Comparison of ENCODE assay signal across 12 mouse cellular contexts in genomic region chr3:57429486-57429885, GRCm38 (mm10). TPM values are rescaled to one million over a fixed set of nuclear protein-coding genes. Genes with fewer than 3 reads are reported as not detected.
DNase-seq lines count a peak whose midpoint lies in the region; ATAC-seq and TF ChIP-seq lines count a peak whose summit lies in the region.
"Had no signal": no experiment of that assay in that cellular context is flagged by ENCODE, and none has a peak within 500 bp of the region (broad histone marks: within the 10 kb centered on the region; RNA-seq: fewer than 3 reads in every experiment).

No protein-coding gene starts in this region.

- intact Hi-C loops in left cerebral cortex, postnatal 14 days (cut with DNase I), result loop anchor here (5.0 kb wide), 1 partner anchor 162 kb away; no protein-coding TSS in a partner anchor

- no peak overlapping the region for H3K4me3 ChIP-seq in hindbrain, postnatal 0 days (ENCODE audit: low read length)
- H3K4me3 ChIP-seq in hindbrain, embryonic 11.5 days (ENCODE audit: low read depth, low read length), result no peak overlapping the region
- H3K4me3 ChIP-seq in heart, embryonic 15.5 days, result no peak overlapping the region
- no peak overlapping the region for H3K4me3 ChIP-seq in lung, adult 2 months (replicated peaks; ENCODE audit: extremely low read depth, low read depth, low read length)
- no peak overlapping the region for H3K4me3 ChIP-seq in neural tube, embryonic 15.5 days (replicated peaks)
- H3K4me3 ChIP-seq: forebrain, embryonic 13.5 days; liver, embryonic 15.5 days had no signal

- no peaks in the 10 kb centered on the region for H3K9me3 ChIP-seq in hindbrain, postnatal 0 days (ENCODE audit: low read length)
- H3K9me3 ChIP-seq in hindbrain, embryonic 11.5 days (ENCODE audit: control insufficient read depth, low read length), result no peaks in the 10 kb centered on the region
- H3K9me3 ChIP-seq in heart, embryonic 15.5 days (replicated peaks), result no peaks in the 10 kb centered on the region
- H3K9me3 ChIP-seq in neural tube, embryonic 15.5 days (replicated peaks), result no peaks in the 10 kb centered on the region
- H3K9me3 ChIP-seq: forebrain, embryonic 13.5 days; liver, embryonic 15.5 days had no signal

- no peaks in the 10 kb centered on the region for H3K27me3 ChIP-seq in hindbrain, postnatal 0 days (ENCODE audit: insufficient read depth, low read length)
- H3K27me3 ChIP-seq in hindbrain, embryonic 11.5 days (ENCODE audit: control insufficient read depth, insufficient read depth, low read length), result no peaks in the 10 kb centered on the region
- no peaks in the 10 kb centered on the region for H3K27me3 ChIP-seq in heart, embryonic 15.5 days
- H3K27me3 ChIP-seq in neural tube, embryonic 15.5 days (replicated peaks), result no peaks in the 10 kb centered on the region
- H3K27me3 ChIP-seq: forebrain, embryonic 13.5 days; liver, embryonic 15.5 days had no signal

- H3K27ac ChIP-seq in hindbrain, postnatal 0 days, result no peak overlapping the region
- no peak overlapping the region for H3K27ac ChIP-seq in hindbrain, embryonic 11.5 days (ENCODE audit: low read depth, low read length)
- peak overlapping the region; percentile 59 for H3K27ac ChIP-seq in heart, embryonic 15.5 days
- no peak overlapping the region for H3K27ac ChIP-seq in neural tube, embryonic 15.5 days (replicated peaks)
- H3K27ac ChIP-seq: forebrain, embryonic 13.5 days; liver, embryonic 15.5 days had no signal

- TF ChIP-seq CTCF in hindbrain, postnatal 0 days (IDR thresholded peaks at IDR 0.05; ENCODE audit: low read depth), result peak; percentile 32; the same call in 1 of the 2 replicates
- no peak; the same call in 1 of the 2 replicates for TF ChIP-seq CTCF in lung, adult 2 months (IDR thresholded peaks at IDR 0.05; ENCODE audit: insufficient read depth, low read length)

- no peak overlapping the region for H3K9ac ChIP-seq in hindbrain, postnatal 0 days (replicated peaks; ENCODE audit: low read length)
- H3K9ac ChIP-seq in hindbrain, embryonic 11.5 days (ENCODE audit: low read depth, low read length), result no peak overlapping the region
- no peak overlapping the region for H3K9ac ChIP-seq in heart, embryonic 15.5 days
- H3K9ac ChIP-seq in neural tube, embryonic 15.5 days (replicated peaks), result no peak overlapping the region
- H3K9ac ChIP-seq: forebrain, embryonic 13.5 days; liver, embryonic 15.5 days had no signal

- no peak for DNase-seq in hindbrain, postnatal 0 days (ENCODE audit: low spot score)
- DNase-seq in hindbrain, embryonic 11.5 days (ENCODE audit: low spot score), result no peak
- peak; percentile 14 for DNase-seq in ES-CJ7 (ENCODE audit: low read depth, low spot score)
- DNase-seq in lung, adult 2 months, result peak; percentile 35
- no peak for DNase-seq in layer of hippocampus, postnatal 14 days (ENCODE audit: low spot score in 2 of 2)
- DNase-seq in left cerebral cortex, postnatal 14 days (ENCODE audit: low spot score in 2 of 2), result no peak

- 85% methylated on average over 4 of the region's 4 CpGs for WGBS in hindbrain, postnatal 0 days
- 77% methylated on average over 4 of the region's 4 CpGs for WGBS in hindbrain, embryonic 11.5 days
- 63% methylated on average over 4 of the region's 4 CpGs for WGBS in heart, embryonic 15.5 days
- 46% methylated on average over 4 of the region's 4 CpGs for WGBS in lung, adult 2 months
- WGBS in neural tube, embryonic 15.5 days, result 72% methylated on average over 4 of the region's 4 CpGs

- no peak for TF ChIP-seq POLR2A in lung, adult 2 months (IDR thresholded peaks at IDR 0.05; ENCODE audit: borderline replicate concordance, extremely low read depth, low read depth, low read length)

- ATAC-seq in hindbrain, postnatal 0 days, result no peak
- ATAC-seq in hindbrain, embryonic 11.5 days (ENCODE audit: low FRiP score), result no peak
- no peak for ATAC-seq in heart, embryonic 15.5 days (replicated peaks; ENCODE audit: insufficient number of reproducible peaks, insufficient read depth, low FRiP score, low read depth)
- no peak for ATAC-seq in neural tube, embryonic 15.5 days (ENCODE audit: low FRiP score)
- ATAC-seq: forebrain, embryonic 13.5 days had no signal

- no peak overlapping the region for H3K4me2 ChIP-seq in hindbrain, postnatal 0 days (ENCODE audit: low read depth, low read length)
- H3K4me2 ChIP-seq in hindbrain, embryonic 11.5 days (replicated peaks; ENCODE audit: low read depth, low read length), result no peak overlapping the region
- no peak overlapping the region for H3K4me2 ChIP-seq in heart, embryonic 15.5 days
- no peak overlapping the region for H3K4me2 ChIP-seq in neural tube, embryonic 15.5 days
- H3K4me2 ChIP-seq: forebrain, embryonic 13.5 days; liver, embryonic 15.5 days had no signal

- no peaks in the 10 kb centered on the region for H3K36me3 ChIP-seq in hindbrain, postnatal 0 days (ENCODE audit: insufficient read depth, low read length)
- H3K36me3 ChIP-seq in hindbrain, embryonic 11.5 days (ENCODE audit: control insufficient read depth, insufficient read depth, low read length), result no peaks in the 10 kb centered on the region
- H3K36me3 ChIP-seq in heart, embryonic 15.5 days, result no peaks in the 10 kb centered on the region
- H3K36me3 ChIP-seq in neural tube, embryonic 15.5 days, result no peaks in the 10 kb centered on the region
- H3K36me3 ChIP-seq: liver, embryonic 15.5 days had no signal

- no peaks in the 10 kb centered on the region for H3K4me1 ChIP-seq in hindbrain, postnatal 0 days (ENCODE audit: insufficient read depth, low read length)
- H3K4me1 ChIP-seq in hindbrain, embryonic 11.5 days (replicated peaks; ENCODE audit: control insufficient read depth, insufficient read depth, low read length), result no peaks in the 10 kb centered on the region
- H3K4me1 ChIP-seq in heart, embryonic 15.5 days (replicated peaks), result peaks cover 43% of the 10 kb centered on the region
- peaks cover 3% of the 10 kb centered on the region; the same call in 1 of the 2 replicates for H3K4me1 ChIP-seq in lung, adult 2 months (ENCODE audit: control insufficient read depth, insufficient read depth, low read length)
- peaks cover 10% of the 10 kb centered on the region for H3K4me1 ChIP-seq in neural tube, embryonic 15.5 days
- H3K4me1 ChIP-seq: forebrain, embryonic 13.5 days; liver, embryonic 15.5 days had no signal

RNA-seq across cellular contexts. Expression of gene Tm4sf4, which starts 4.4 kb away (rescaled TPM):
- total RNA-seq in hindbrain, postnatal 0 days (2014; rRNA removed), result 0.43 TPM in 1 of 2 replicates, not detected in the other
- polyA plus RNA-seq in hindbrain, postnatal 0 days (2015; fragmentation: Nextera tagmentation; extraction: Ambion mirVana), result 0.19 and 0.23 TPM in 2 replicates
- polyA plus RNA-seq in hindbrain, embryonic 11.5 days (2014; fragmentation: Nextera tagmentation; extraction: Ambion mirVana), result 0.20 TPM in 1 of 2 replicates, not detected in the other
- 0.86 and 1.2 TPM in 2 replicates for polyA plus RNA-seq in heart, embryonic 15.5 days (2015; fragmentation: Nextera tagmentation; extraction: Ambion mirVana)
- 0.07 TPM in 1 of 2 replicates, not detected in the other for polyA plus RNA-seq in lung, adult 2 months (2012; rRNA removed)
- not detected for total RNA-seq in layer of hippocampus, postnatal 14 days (2021)
- polyA plus RNA-seq in neural tube, embryonic 15.5 days (2015; fragmentation: Nextera tagmentation; extraction: Ambion mirVana), result 0.52 and 1.8 TPM in 2 replicates
- total RNA-seq in left cerebral cortex, postnatal 14 days (2021), result not detected
- total RNA-seq: hematopoietic stem cell, adult 5-6 weeks; monocyte, adult 5-6 weeks had no signal
- polyA plus RNA-seq: forebrain, embryonic 13.5 days had no signal

Comparison
In these comparisons a context has a peak if more than half of its experiments do, and no peak if none do; other contexts are left out.
1. DNase-seq: peak in ES-CJ7 (single experiment) and lung, adult 2 months (single experiment); none in hindbrain, postnatal 0 days (single experiment), hindbrain, embryonic 11.5 days (single experiment), layer of hippocampus, postnatal 14 days (0 of 2) and left cerebral cortex, postnatal 14 days (0 of 2).